Mouse (Mus musculus) midbrain, embryonic 11.5 days (tissue): Measurements from ENCODE around the gene Tmem259. TPM values are rescaled to one million over a fixed set of nuclear protein-coding genes. Genes with fewer than 3 reads are reported as not detected.

Experiments used
- ATAC-seq: fragments of 200-750 bp; cut with Nextera tagmentation; 2 replicates; pipeline ENCODE4 v1.8.0; 2017; ENCODE audit warnings: moderate TSS enrichment, moderate library complexity; ENCODE audit not compliant: low FRiP score
- DNase-seq: peaks from one replicate; pipeline ENCODE4 v3.0.0; 2015; ENCODE audit warnings: low spot score; ENCODE audit errors: missing footprints
- H3K27ac ChIP-seq: fragments of 300-500 bp; sonication (generic); 2 replicates; pipeline ENCODE4 v1.5.1; 2014; ENCODE audit warnings: low read depth, low read length
- H3K27me3 ChIP-seq: fragments of 300-500 bp; sonication (generic); 2 replicates; pipeline ENCODE4 v1.6.1; 2014; ENCODE audit warnings: mild to moderate bottlenecking, low read length, moderate library complexity, mixed read lengths; ENCODE audit not compliant: control insufficient read depth, insufficient read depth
- H3K36me3 ChIP-seq: fragments of 300-500 bp; sonication (generic); 2 replicates; pipeline ENCODE4 v1.6.1; 2014; ENCODE audit warnings: mild to moderate bottlenecking, low read length, moderate library complexity, mixed read lengths; ENCODE audit not compliant: control insufficient read depth, insufficient read depth
- H3K4me1 ChIP-seq: fragments of 300-500 bp; sonication (generic); 2 replicates; pipeline ENCODE4 v1.6.1; 2014; ENCODE audit warnings: low read length; ENCODE audit not compliant: control insufficient read depth, insufficient read depth
- H3K4me2 ChIP-seq: fragments of 300-500 bp; sonication (generic); 2 replicates; pipeline ENCODE4 v1.6.1; 2014; ENCODE audit warnings: mild to moderate bottlenecking, moderate library complexity
- H3K4me3 ChIP-seq: fragments of 300-500 bp; sonication (generic); 2 replicates; pipeline ENCODE4 v1.5.1; 2014; ENCODE audit warnings: low read depth, low read length
- H3K9ac ChIP-seq: fragments of 300-500 bp; sonication (generic); 2 replicates; pipeline ENCODE4 v1.6.1; 2014; ENCODE audit warnings: low read length
- H3K9me3 ChIP-seq: fragments of 300-500 bp; sonication (generic); 2 replicates; pipeline ENCODE4 v1.6.1; 2016; ENCODE audit warnings: low read length; ENCODE audit not compliant: control insufficient read depth
- WGBS: fragments of 180-500 bp; shearing (Covaris S2); extraction: QIAGEN DNeasy Blood & Tissue Kit; methylation state at CpG from one replicate; pipeline ENCODE4 v1.1.7; 2014; 5-methylcytosine and 5-hydroxymethylcytosine counted together
- polyA plus RNA-seq: library from polyadenylated mRNA; unstranded; fragments of >200 nt; fragmentation: Nextera tagmentation; extraction: Ambion mirVana; gene quantifications from 2 replicates; pipeline ENCODE4 v1.2.1, GENCODE M21; 2014

Gene Tmem259
- polyA plus RNA-seq, 1 experiment from 2014 or later: 13.5 TPM

GRCm38 (mm10) chr10:79976722-79977107, 7.4 kb downstream of the Tmem259 start:
- Histone ChIP-seq H3K4me3 (no peak overlapping the region), H3K4me1 (no peaks in the 10 kb centered on the region), H3K36me3 (peaks cover 34% of the 10 kb centered on the region), H3K9me3 (no peaks in the 10 kb centered on the region), H3K9ac (no peak overlapping the region), H3K27ac (no peak overlapping the region), H3K4me2 (no peak overlapping the region), H3K27me3 (peaks cover 6% of the 10 kb centered on the region; the same call in 1 of the 2 replicates)
- 68% methylated on average over 36 of the region's 36 CpGs for WGBS
- peak; percentile 61 for DNase-seq
- ATAC-seq: no peak

- Histone ChIP-seq H3K4me2 (no peak overlapping the region), H3K27ac (no peak overlapping the region), H3K4me1 (peaks cover under 1% of the 10 kb centered on the region; the same call in 1 of the 2 replicates), H3K9me3 (no peaks in the 10 kb centered on the region), H3K9ac (no peak overlapping the region), H3K36me3 (peaks cover 34% of the 10 kb centered on the region), H3K4me3 (no peak overlapping the region), H3K27me3 (peaks cover 11% of the 10 kb centered on the region)
- DNase-seq (peak; percentile 70), ATAC-seq (no peak)
- 85% methylated on average over 28 of the region's 28 CpGs for WGBS
These were observed 7.9 kb downstream of the Tmem259 start for GRCm38 (mm10) chr10:79976071-79976721.

DNA sequence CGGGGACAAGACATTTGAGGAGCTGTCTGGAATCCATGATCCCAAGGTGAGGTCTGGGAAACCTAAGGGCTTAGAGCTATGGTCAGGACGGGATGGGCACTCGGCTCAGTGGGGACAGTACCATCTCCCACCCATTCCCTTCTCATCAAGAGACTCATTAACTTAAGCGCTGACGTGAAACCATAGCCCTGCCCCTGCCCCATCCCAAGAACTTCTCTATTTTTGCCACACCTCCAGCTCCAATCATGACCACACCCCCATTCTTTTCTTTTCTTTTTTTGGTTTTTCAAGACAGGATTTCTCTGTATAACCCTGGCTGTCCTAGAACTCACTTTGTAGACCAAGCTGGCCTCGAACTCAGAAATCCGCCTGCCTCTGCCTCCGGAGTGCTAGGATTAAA, 9.5 kb downstream of the Tmem259 start:
- Histone ChIP-seq H3K4me2 (no peak overlapping the region), H3K36me3 (peaks cover 34% of the 10 kb centered on the region), H3K27me3 (peaks cover 21% of the 10 kb centered on the region), H3K27ac (no peak overlapping the region), H3K4me1 (peaks cover 4% of the 10 kb centered on the region; the same call in 1 of the 2 replicates), H3K9ac (no peak overlapping the region), H3K9me3 (no peaks in the 10 kb centered on the region), H3K4me3 (no peak overlapping the region)
- ATAC-seq (no peak), DNase-seq (no peak)
- 90% methylated on average over 8 of the region's 8 CpGs for WGBS

- no peak overlapping the region for H3K4me2 ChIP-seq
- H3K27me3 ChIP-seq: peaks cover 26% of the 10 kb centered on the region
- H3K9me3 ChIP-seq: no peaks in the 10 kb centered on the region
- no peak for ATAC-seq
- no peak overlapping the region for H3K27ac ChIP-seq
- H3K36me3 ChIP-seq: peaks cover 33% of the 10 kb centered on the region
- no peak for DNase-seq
- no peak overlapping the region for H3K9ac ChIP-seq
- 91% methylated on average over 21 of the region's 21 CpGs for WGBS
- H3K4me1 ChIP-seq: peaks cover 4% of the 10 kb centered on the region; the same call in 1 of the 2 replicates
- no peak overlapping the region for H3K4me3 ChIP-seq
These were observed 10.0 kb downstream of the Tmem259 start for GRCm38 (mm10) chr10:79974087-79974486.

- Histone ChIP-seq H3K4me3 (no peak overlapping the region), H3K27me3 (peaks cover 26% of the 10 kb centered on the region)
- WGBS: 74% methylated on average over 13 of the region's 14 CpGs
These were observed 11.3 kb downstream of the Tmem259 start for GRCm38 (mm10) chr10:79972831-79973230.

GRCm38 (mm10) chr10:79971183-79971497, 13.0 kb downstream of the Tmem259 start:
- no peak for ATAC-seq
- WGBS: 5% methylated on average over 21 of the region's 21 CpGs
- Histone ChIP-seq H3K4me1 (peaks cover 4% of the 10 kb centered on the region; the same call in 1 of the 2 replicates), H3K4me3 (peak overlapping the region; percentile 25), H3K9me3 (no peaks in the 10 kb centered on the region), H3K36me3 (peaks cover 12% of the 10 kb centered on the region; the same call in 1 of the 2 replicates), H3K27me3 (peaks cover 23% of the 10 kb centered on the region), H3K27ac (no peak overlapping the region), H3K4me2 (peak overlapping the region; percentile 41), H3K9ac (peak overlapping the region; percentile 20; the same call in 1 of the 2 replicates)
- DNase-seq: no peak

More at GRCm38 (mm10) chr10:79972831-79973230, 11.3 kb downstream of the Tmem259 start:
- Histone ChIP-seq H3K4me2 (no peak overlapping the region), H3K36me3 (peaks cover 25% of the 10 kb centered on the region), H3K9ac (no peak overlapping the region), H3K4me1 (peaks cover 4% of the 10 kb centered on the region; the same call in 1 of the 2 replicates), H3K9me3 (no peaks in the 10 kb centered on the region), H3K27ac (no peak overlapping the region)
- ATAC-seq: no peak
- no peak for DNase-seq

DNA sequence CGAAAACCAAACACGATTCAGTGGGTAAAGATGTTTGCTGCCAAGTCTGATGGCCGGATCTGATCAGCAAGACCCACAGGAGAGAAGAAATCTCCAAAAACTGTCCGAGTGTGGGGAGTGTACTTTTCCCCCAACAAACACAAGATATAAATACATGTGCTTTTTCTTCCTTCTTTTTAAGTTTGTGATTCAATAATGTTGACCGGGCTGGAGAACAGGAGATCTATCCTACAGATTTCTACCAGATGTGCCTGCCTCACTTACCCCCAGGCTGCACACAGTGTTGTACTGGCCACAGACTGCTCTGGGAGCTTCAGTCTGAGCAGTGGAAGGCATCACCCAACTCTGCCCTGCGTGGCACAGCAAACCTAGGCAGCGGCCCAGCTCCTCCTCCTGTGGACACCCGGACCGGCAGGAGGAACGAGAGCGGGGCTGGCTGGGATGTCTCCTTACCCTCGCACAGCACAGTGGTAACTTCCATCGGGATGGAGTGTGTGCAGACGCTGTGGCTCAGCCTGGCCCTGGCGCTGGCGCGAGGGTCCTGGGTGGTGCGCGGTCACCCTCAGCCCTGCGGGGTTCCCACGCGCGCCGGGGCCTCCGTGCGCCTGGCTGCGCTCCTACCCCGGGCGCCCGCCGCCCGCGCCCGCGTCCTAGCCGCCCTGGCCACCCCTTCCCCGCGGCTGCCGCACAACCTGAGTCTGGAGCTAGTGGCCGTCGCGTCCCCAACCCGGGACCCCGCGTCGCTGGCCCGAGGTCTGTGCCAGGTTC, 13.5 kb downstream of the Tmem259 start, which contains the start of gene Grin3b:
Gene Grin3b (plus strand): TSS at position 301 of the 768 bp plus-strand sequence.
- peak; percentile 91 for DNase-seq
- WGBS: 8% methylated on average over 47 of the region's 47 CpGs

GRCm38 (mm10) chr10:79969124-79969568, 15.0 kb downstream of the Tmem259 start:
- Histone ChIP-seq H3K9ac (no peak overlapping the region), H3K9me3 (no peaks in the 10 kb centered on the region), H3K4me1 (peaks cover 4% of the 10 kb centered on the region; the same call in 1 of the 2 replicates), H3K27ac (no peak overlapping the region), H3K36me3 (peaks cover 16% of the 10 kb centered on the region), H3K4me2 (no peak overlapping the region), H3K4me3 (no peak overlapping the region), H3K27me3 (peaks cover 23% of the 10 kb centered on the region)
- DNase-seq (no peak), ATAC-seq (no peak)
- WGBS: 24% methylated on average over 3 of the region's 3 CpGs

More for the DNA sequence above, 13.5 kb downstream of the Tmem259 start, which contains the start of gene Grin3b:
- peak within 1 kb of the TSS; percentile 41 for H3K4me2 ChIP-seq
- H3K27me3 ChIP-seq: peaks cover 23% of the 10 kb centered on the region
- no peak for ATAC-seq
- H3K36me3 ChIP-seq: peaks cover 12% of the 10 kb centered on the region; the same call in 1 of the 2 replicates
- peak within 1 kb of the TSS; percentile 20; the same call in 1 of the 2 replicates for H3K9ac ChIP-seq
- no peak within 1 kb of the TSS for H3K27ac ChIP-seq
- peaks cover 4% of the 10 kb centered on the region; the same call in 1 of the 2 replicates for H3K4me1 ChIP-seq
- no peaks in the 10 kb centered on the region for H3K9me3 ChIP-seq
- peak within 1 kb of the TSS; percentile 25 for H3K4me3 ChIP-seq

DNA sequence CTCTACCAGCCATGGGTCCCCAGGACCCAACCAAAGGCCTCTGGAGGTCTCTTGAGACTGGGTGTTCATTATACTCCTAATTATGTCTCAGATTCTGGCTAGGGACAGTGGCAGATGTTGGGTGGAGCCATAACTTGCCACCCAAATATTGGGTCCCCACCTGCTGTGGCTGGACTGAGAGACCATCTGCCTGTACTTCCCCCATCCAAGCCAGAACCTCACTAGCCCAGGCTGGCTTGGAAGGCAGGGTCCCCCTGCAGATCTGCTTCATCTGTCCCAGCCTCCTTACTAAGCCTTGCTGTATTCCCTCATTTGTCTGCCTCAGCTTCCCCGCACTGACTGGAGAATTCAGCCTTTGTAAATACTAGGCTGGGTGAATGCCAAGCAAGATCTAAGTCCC, 15.9 kb downstream of the Tmem259 start:
- no peak overlapping the region for H3K4me3 ChIP-seq
- DNase-seq (no peak), ATAC-seq (no peak)
- no peak overlapping the region for H3K27ac ChIP-seq
- peaks cover 4% of the 10 kb centered on the region; the same call in 1 of the 2 replicates for H3K4me1 ChIP-seq
- H3K4me2 ChIP-seq: no peak overlapping the region
- no peaks in the 10 kb centered on the region for H3K9me3 ChIP-seq
- WGBS: 96% methylated on average over 1 of the region's 1 CpGs
- H3K36me3 ChIP-seq: peaks cover 16% of the 10 kb centered on the region
- peaks cover 23% of the 10 kb centered on the region for H3K27me3 ChIP-seq
- H3K9ac ChIP-seq: no peak overlapping the region
